Mouse (Mus musculus) embryonic fibroblast, embryonic 13.5 days (primary cell): ENCODE measurements around the gene Cyb561d2.

Experiments
- CTCF ChIP-seq: IDR thresholded peaks from 2 replicates; pipeline ENCODE4 v1.5.1; 2011; ENCODE audit warnings: mild to moderate bottlenecking, control low read depth, low read length, moderate library complexity, borderline replicate concordance; ENCODE audit not compliant: insufficient read depth
- POLR2A ChIP-seq: IDR thresholded peaks from 2 replicates; pipeline ENCODE4 v1.6.1; 2011; ENCODE audit warnings: low read depth, mild to moderate bottlenecking, control low read depth, low read length, moderate library complexity

GRCm38 (mm10) chr9:107541005-107541404 lies 988 bp downstream of the Cyb561d2 start:
- no peak for TF ChIP-seq CTCF
- TF ChIP-seq POLR2A = no peak
